Mouse (Mus musculus): ENCODE data around the gene Vegfa. TPM values are rescaled to one million over a fixed set of nuclear protein-coding genes. Genes with fewer than 3 reads are reported as not detected.

Vegfa gene
- polyA plus RNA-seq, 1 experiment: 52.5 TPM

- no peaks in the 10 kb centered on the region for H3K27me3 ChIP-seq (ENCODE audit: control insufficient read depth, insufficient read depth, insufficient read length)
- H3ac ChIP-seq (ENCODE audit: control insufficient read depth, insufficient read length, low read depth): peak overlapping the region; percentile 74
- H3K36me3 ChIP-seq (ENCODE audit: control insufficient read depth, insufficient read depth): peaks cover 41% of the 10 kb centered on the region
- H3K4me3 ChIP-seq (ENCODE audit: insufficient read depth, poor library complexity, severe bottlenecking): peak overlapping the region; percentile 95
- peaks cover 81% of the 10 kb centered on the region for H3K79me2 ChIP-seq (ENCODE audit: control insufficient read depth, insufficient read depth)
- TF ChIP-seq MAX (IDR thresholded peaks at IDR 0.05) (no peak), MYOD1 (IDR thresholded peaks at IDR 0.05; ENCODE audit: control insufficient read depth, insufficient read length, low read depth) (no peak), MYOG (IDR thresholded peaks at IDR 0.05; ENCODE audit: control insufficient read depth, extremely low read depth, insufficient read length) (no peak), FOSL1 (IDR thresholded peaks at IDR 0.05; ENCODE audit: insufficient read depth, low read length, poor library complexity, severe bottlenecking) (no peak), CEBPB (IDR thresholded peaks at IDR 0.05; ENCODE audit: low read depth) (no peak), CTCF (IDR thresholded peaks at IDR 0.05; ENCODE audit: control insufficient read depth, insufficient read depth, insufficient read length) (no peak), USF1 (IDR thresholded peaks at IDR 0.05; ENCODE audit: low read depth) (no peak)
- peaks cover 75% of the 10 kb centered on the region for H3K79me3 ChIP-seq (ENCODE audit: low read depth)
Observed at GRCm38 (mm10) chr17:46029052-46029553, 3.1 kb downstream of the Vegfa start.

DNA sequence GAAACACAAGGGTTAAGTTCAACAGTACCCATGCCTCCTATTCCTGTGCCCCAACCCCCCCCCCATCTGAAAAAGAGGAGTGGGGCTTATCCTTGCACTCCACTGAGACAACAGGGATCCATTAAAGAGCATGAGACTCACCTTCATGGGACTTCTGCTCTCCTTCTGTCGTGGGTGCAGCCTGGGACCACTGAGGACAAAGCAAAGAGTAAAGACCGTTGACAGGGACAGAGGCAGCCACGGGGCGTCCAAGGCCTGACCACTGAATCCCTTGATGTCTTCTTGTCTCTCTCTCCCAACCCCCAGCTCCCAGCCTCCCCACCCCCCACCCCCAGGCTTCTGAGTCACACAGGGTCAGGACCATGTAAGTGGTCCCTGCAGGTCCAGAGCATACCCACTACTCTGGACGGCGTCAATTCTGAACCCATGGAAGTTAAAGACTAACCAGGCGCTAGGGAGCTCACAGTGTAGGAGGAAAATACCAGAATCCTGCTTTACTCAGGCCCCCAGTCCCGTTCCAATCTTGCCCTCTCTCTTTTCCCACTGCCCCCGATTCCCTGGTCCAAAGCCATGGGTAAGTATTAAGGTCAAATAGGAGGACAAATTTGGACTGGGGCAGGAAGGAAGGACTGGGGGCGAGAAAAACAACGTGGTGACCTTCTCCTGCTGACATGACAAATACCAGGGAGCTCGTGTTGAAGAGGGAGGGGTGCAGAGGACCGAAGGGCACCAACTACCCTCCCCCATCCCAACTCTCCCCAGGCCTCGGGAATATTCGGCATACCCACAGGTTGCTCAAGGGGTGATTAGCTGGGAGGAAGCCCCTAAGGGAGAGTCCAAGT lies 3.7 kb downstream of the Vegfa start:
- Histone ChIP-seq H3K79me2 (ENCODE audit: control insufficient read depth, insufficient read depth) (peaks cover 88% of the 10 kb centered on the region), H3K4me3 (ENCODE audit: insufficient read depth, poor library complexity, severe bottlenecking) (peak overlapping the region; percentile 95), H3K79me3 (ENCODE audit: low read depth) (peaks cover 82% of the 10 kb centered on the region), H3K27me3 (ENCODE audit: control insufficient read depth, insufficient read depth, insufficient read length) (no peaks in the 10 kb centered on the region), H3ac (ENCODE audit: control insufficient read depth, insufficient read length, low read depth) (peak overlapping the region; percentile 74), H3K36me3 (ENCODE audit: control insufficient read depth, insufficient read depth) (peaks cover 48% of the 10 kb centered on the region)
- TF ChIP-seq MAX (IDR thresholded peaks at IDR 0.05) (no peak), FOSL1 (IDR thresholded peaks at IDR 0.05; ENCODE audit: insufficient read depth, low read length, poor library complexity, severe bottlenecking) (no peak), MYOG (IDR thresholded peaks at IDR 0.05; ENCODE audit: control insufficient read depth, extremely low read depth, insufficient read length) (no peak), CEBPB (IDR thresholded peaks at IDR 0.05; ENCODE audit: low read depth) (no peak), MYOD1 (IDR thresholded peaks at IDR 0.05; ENCODE audit: control insufficient read depth, insufficient read length, low read depth) (no peak), USF1 (IDR thresholded peaks at IDR 0.05; ENCODE audit: low read depth) (no peak), CTCF (IDR thresholded peaks at IDR 0.05; ENCODE audit: control insufficient read depth, insufficient read depth, insufficient read length) (no peak)

DNA sequence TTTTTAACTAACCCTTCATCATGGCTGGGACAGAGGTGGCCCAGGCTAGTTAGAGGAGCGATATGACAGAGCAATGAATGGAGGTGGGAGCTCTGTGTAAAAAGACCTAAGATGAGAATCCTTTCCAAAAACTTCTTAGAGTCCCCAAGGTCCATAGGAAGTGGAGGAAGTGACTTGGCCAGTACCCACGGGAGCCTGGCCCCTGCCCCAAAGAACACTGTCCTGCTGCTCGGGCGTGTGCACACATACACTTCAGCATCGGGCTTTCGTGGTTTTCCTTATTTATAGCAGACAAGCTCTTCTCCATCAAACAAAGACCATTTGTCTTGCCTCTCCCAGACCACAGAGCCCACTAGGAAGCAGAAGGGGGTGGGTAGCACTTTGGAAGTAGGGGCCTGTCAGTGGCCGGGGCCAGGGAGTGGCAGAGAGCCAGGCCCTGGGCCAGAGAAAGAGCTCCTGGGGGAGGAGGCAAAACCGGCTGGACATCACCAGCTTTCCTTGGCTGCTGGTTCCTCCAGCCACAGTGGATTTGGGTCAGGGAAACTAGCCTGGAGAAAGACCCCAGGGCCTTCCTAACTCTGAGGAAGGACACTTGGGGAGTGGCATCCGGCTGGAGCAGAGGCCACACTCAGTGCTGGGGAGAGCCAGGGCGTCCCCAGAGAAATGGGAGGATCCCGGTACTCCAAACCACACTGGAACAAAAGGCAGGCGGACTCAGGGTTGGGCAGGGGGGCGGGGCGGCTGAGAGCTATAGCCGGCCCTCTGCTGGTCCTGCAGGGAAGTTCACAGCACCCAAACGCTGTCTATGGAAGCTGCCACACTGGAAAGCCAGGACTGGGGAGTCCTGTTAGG lies 4.9 kb downstream of the Vegfa start:
- H3K27me3 ChIP-seq (ENCODE audit: control insufficient read depth, insufficient read depth, insufficient read length): no peaks in the 10 kb centered on the region
- H3K79me2 ChIP-seq (ENCODE audit: control insufficient read depth, insufficient read depth): peaks cover 99% of the 10 kb centered on the region
- TF ChIP-seq CTCF (IDR thresholded peaks at IDR 0.05; ENCODE audit: control insufficient read depth, insufficient read depth, insufficient read length): peak; percentile 65
- TF ChIP-seq USF1 (IDR thresholded peaks at IDR 0.05; ENCODE audit: low read depth): no peak
- peaks cover 59% of the 10 kb centered on the region for H3K36me3 ChIP-seq (ENCODE audit: control insufficient read depth, insufficient read depth)
- peaks cover 87% of the 10 kb centered on the region for H3K79me3 ChIP-seq (ENCODE audit: low read depth)
- peak overlapping the region; percentile 59 for H3ac ChIP-seq (ENCODE audit: control insufficient read depth, insufficient read length, low read depth)
- peak overlapping the region; percentile 95 for H3K4me3 ChIP-seq (ENCODE audit: insufficient read depth, poor library complexity, severe bottlenecking)

- H3K79me2 ChIP-seq (ENCODE audit: control insufficient read depth, insufficient read depth): peaks cover 100% of the 10 kb centered on the region
- no peak overlapping the region for H3ac ChIP-seq (ENCODE audit: control insufficient read depth, insufficient read length, low read depth)
- peaks cover 71% of the 10 kb centered on the region for H3K36me3 ChIP-seq (ENCODE audit: control insufficient read depth, insufficient read depth)
- H3K79me3 ChIP-seq (ENCODE audit: low read depth): peaks cover 79% of the 10 kb centered on the region
- H3K27me3 ChIP-seq (ENCODE audit: control insufficient read depth, insufficient read depth, insufficient read length): no peaks in the 10 kb centered on the region
- TF ChIP-seq CTCF (IDR thresholded peaks at IDR 0.05; ENCODE audit: control insufficient read depth, insufficient read depth, insufficient read length) (no peak), MAX (IDR thresholded peaks at IDR 0.05) (no peak), USF1 (IDR thresholded peaks at IDR 0.05; ENCODE audit: low read depth) (no peak), MYOD1 (IDR thresholded peaks at IDR 0.05; ENCODE audit: control insufficient read depth, insufficient read length, low read depth) (no peak), CEBPB (IDR thresholded peaks at IDR 0.05; ENCODE audit: low read depth) (no peak), FOSL1 (IDR thresholded peaks at IDR 0.05; ENCODE audit: insufficient read depth, low read length, poor library complexity, severe bottlenecking) (no peak), MYOG (IDR thresholded peaks at IDR 0.05; ENCODE audit: control insufficient read depth, extremely low read depth, insufficient read length) (no peak)
- H3K4me3 ChIP-seq (ENCODE audit: insufficient read depth, poor library complexity, severe bottlenecking): no peak overlapping the region
Observed at GRCm38 (mm10) chr17:46025927-46026668, 6.1 kb downstream of the Vegfa start.

- Histone ChIP-seq H3K27me3 (ENCODE audit: control insufficient read depth, insufficient read depth, insufficient read length) (no peaks in the 10 kb centered on the region), H3K79me3 (ENCODE audit: low read depth) (peaks cover 78% of the 10 kb centered on the region), H3ac (ENCODE audit: control insufficient read depth, insufficient read length, low read depth) (no peak overlapping the region), H3K4me3 (ENCODE audit: insufficient read depth, poor library complexity, severe bottlenecking) (no peak overlapping the region), H3K79me2 (ENCODE audit: control insufficient read depth, insufficient read depth) (peaks cover 100% of the 10 kb centered on the region), H3K36me3 (ENCODE audit: control insufficient read depth, insufficient read depth) (peaks cover 80% of the 10 kb centered on the region)
- TF ChIP-seq CEBPB (IDR thresholded peaks at IDR 0.05; ENCODE audit: low read depth) (no peak), MAX (IDR thresholded peaks at IDR 0.05) (no peak), MYOD1 (IDR thresholded peaks at IDR 0.05; ENCODE audit: control insufficient read depth, insufficient read length, low read depth) (no peak), MYOG (IDR thresholded peaks at IDR 0.05; ENCODE audit: control insufficient read depth, extremely low read depth, insufficient read length) (no peak), USF1 (IDR thresholded peaks at IDR 0.05; ENCODE audit: low read depth) (no peak), CTCF (IDR thresholded peaks at IDR 0.05; ENCODE audit: control insufficient read depth, insufficient read depth, insufficient read length) (no peak), FOSL1 (IDR thresholded peaks at IDR 0.05; ENCODE audit: insufficient read depth, low read length, poor library complexity, severe bottlenecking) (no peak)
Observed at GRCm38 (mm10) chr17:46025207-46025606, 7.0 kb downstream of the Vegfa start.
